Mouse (Mus musculus) lung, postnatal 14 days (tissue): ENCODE data around the gene Vinac1.

Experiments
- DNase-seq: peaks from one replicate; pipeline ENCODE4 v3.0.0; 2021

The Vinac1 gene

GRCm38 (mm10) chr2:129047811-129048210, at the start of gene Vinac1:
Gene Vinac1, minus strand, starts transcription at chr2:129048172.
- DNase-seq: no peak

DNA sequence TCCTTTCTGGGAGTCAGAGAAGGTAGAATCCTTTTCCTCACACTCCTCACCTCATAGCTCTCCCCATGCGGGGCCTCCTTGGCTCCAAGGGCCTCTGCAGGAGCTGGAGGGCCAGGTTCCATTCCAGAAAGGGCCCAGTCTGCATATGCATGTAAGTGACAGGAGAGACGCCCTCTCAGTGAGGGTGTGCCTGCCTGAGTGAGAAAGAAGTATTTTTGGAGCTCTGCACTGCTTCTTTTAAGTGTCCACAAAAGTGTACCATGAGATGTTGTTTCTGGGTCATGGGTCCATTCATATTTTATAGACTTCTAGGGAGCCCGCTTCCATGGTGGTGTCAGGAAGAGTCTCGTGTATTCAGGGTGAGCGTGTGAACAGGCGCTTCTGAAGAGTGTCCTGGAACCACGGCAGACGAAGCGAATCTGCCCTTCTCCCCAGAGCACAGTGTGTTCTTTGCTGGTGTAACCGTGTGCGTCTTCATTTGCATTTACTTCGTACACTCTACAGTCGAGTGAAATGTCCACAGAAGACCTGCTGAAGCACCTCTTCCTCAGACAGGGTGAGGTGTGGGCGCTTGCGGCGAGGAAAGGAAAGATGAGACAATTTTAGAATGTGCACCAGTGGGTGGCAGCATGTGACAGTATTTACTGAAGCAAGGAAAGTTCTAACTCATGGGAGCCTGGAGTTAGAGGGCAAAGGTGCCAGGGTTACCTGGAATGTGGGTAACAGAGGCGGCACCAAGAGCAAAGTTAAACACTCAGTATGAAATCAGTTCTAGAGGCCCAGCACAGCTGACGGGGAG, 46.2 kb upstream of the Vinac1 start:
- no peak for DNase-seq

GRCm38 (mm10) chr2:129092810-129093209, 44.8 kb upstream of the Vinac1 start:
- DNase-seq: no peak

DNA sequence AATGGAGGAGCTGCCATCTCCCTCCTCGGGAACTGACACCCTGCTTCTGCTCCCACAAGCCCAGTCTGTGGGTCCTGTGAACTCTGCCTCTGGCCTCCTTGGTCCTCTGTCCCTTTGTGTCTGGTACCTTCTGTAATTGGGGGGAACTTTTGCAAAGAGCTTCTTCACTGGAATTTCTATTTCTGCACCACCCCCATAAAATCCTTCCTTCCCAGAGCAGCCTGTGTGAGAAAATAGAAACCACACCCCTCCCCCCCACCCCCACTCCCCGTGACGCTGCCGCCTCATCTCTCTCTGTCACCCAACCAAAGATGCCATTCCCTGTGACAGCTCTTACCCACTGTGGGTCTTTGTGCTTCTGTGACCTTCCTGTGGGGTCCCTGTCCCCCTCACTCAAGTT, 42.4 kb upstream of the Vinac1 start:
- no peak for DNase-seq

DNA sequence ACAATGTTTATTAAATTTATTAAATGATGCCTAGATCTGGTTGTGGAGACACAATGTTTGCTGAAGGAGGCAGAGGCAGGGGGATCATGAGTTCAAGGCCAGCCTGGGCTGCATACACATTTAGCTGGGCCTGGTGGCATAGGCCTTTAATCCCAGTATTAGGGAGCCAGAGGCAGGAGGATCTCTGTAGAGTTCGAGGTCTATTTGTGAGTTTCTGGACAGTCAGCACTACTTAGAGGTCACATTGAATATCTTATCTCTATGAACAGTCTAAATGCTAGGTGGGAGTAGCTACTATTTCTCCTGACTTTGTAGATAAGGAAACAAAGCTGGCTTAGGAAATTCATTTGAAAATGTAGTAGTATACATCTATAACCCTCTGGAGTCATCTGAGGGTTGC, 39.5 kb upstream of the Vinac1 start:
- no peak for DNase-seq

GRCm38 (mm10) chr2:129084959-129085358, 37.0 kb upstream of the Vinac1 start:
- peak; percentile 32 for DNase-seq

GRCm38 (mm10) chr2:129083514-129083913, 35.5 kb upstream of the Vinac1 start:
- DNase-seq: no peak

GRCm38 (mm10) chr2:129081097-129081496, 33.1 kb upstream of the Vinac1 start:
- DNase-seq: peak; percentile 13

DNA sequence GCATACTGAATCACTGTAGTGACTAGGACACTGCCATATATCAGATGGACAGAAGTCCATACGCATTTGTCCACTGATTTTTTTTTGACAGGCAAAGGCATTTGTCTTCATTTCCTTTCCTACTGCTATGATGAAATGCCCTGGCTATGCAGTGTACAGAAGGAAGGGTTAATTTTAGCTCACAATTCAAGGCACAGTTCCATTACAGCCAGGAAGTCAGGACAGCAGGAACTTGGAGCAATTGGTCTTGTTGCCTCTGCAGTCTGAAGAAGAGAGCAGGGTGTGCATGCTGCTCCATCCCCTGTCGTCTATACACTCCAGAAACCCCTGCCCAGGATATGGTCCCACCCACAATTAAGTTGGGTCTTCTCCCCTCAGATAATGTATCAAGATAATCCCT, 31.2 kb upstream of the Vinac1 start:
- DNase-seq: no peak

- peak; percentile 35 for DNase-seq
Observed at GRCm38 (mm10) chr2:129078313-129078712, 30.3 kb upstream of the Vinac1 start.

DNA sequence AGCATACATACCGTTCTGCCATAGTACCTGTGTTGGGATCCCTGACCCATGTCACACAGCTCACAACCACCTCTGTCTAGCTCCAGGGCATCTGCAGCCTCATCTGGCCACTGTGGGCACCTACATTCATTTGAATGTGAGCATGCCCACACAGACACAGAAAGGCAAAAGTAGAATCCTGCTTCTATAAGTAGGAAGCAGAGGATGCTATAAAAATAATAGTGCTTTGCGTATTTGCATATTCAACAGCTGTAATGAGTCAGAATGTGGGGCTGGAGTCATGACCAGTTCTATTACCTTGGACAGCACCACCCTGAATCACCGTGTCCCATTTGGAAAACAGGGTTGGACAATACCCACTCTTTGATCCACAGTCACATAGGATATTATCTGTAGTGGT, 22.3 kb upstream of the Vinac1 start:
- DNase-seq: no peak

GRCm38 (mm10) chr2:129066326-129066725, 18.4 kb upstream of the Vinac1 start:
- DNase-seq: peak; percentile 42

DNA sequence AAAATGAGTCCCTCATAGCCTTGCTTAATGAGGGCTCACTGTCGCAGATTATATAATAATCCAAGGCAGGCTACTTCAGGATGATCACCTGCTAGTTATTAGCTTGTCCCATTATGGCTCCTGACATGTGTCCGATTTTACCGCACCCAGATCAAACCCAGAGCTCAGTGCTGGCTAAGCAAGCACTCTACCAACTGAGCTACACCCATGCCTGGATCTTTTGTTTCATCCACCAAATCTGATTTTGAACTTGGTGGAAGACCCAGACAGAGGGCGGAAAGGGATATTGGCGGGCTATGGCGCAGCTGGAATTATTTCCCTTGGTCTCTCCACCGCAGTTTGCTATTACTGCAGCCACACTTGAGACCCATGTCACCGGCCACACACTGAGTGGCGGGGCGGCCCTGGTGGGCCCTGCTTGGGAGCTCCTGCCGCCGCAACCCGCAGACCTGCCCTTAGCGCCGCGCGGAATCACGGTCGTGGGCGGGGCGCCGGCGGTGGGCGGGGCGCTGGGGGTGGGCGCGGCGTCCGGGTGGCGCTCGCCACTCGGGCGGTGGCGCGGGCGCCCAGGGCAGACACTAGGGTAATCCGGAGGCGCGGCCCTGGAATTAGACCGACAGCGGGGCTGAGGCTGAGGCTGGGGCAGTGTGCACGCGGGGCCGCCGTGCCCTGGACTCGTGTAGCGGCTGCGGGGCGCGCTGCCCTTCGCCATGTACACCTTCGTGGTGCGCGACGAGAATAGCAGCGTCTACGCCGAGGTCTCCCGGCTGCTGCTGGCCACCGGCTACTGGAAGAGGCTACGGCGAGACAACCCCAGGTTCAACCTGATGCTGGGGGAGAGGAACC, 17.7 kb upstream of the Vinac1 start, which contains the start of gene Ttl:
Ttl (plus strand) TSS at position 506 of the 846 bp plus-strand sequence.
- peak; percentile 82 for DNase-seq

GRCm38 (mm10) chr2:129061456-129062059, 13.6 kb upstream of the Vinac1 start:
- DNase-seq: no peak

GRCm38 (mm10) chr2:129057920-129058361, 10.0 kb upstream of the Vinac1 start:
- no peak for DNase-seq

- no peak for DNase-seq
Observed at GRCm38 (mm10) chr2:129057256-129057655, 9.3 kb upstream of the Vinac1 start.

GRCm38 (mm10) chr2:129056597-129056996, 8.6 kb upstream of the Vinac1 start:
- peak; percentile 38 for DNase-seq

DNA sequence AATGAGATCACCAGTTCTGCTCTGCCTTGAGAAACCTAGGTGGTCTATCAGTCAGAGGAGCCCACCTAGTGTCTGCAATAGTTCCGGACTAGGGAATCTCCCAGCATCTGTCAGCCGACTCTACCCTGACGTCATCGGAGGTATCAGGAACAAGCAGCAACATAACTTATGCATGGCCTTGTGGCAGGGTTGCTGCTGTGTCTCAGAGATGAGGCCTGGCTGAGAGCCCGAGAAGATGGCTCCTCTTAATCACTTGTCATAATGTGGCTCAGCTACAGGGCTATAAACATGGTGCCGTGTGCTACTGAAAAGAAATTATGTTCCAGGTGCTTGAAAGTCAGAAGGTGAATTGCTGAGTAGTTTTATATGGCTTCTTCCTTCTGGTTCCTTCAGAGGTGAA, 7.8 kb upstream of the Vinac1 start:
- DNase-seq: no peak

GRCm38 (mm10) chr2:129052451-129052983, 4.5 kb upstream of the Vinac1 start:
- DNase-seq: no peak

DNA sequence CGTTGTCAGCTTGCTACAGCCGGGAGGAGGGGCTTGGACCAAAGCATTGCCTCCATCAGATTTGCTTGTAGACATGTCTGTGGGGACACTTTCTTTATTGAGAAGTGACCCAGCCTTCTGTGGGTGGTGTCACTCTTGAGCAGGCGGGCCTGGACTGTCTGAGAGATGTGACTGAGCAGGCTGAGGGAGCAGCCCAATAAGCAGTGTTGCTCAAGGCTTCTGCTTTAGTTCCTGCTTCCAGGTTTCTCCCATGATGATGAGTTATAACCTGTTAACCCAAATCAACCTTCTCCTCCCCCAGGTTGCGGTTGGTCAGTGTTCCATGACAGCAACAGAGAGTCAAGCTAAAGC, 1.2 kb downstream of the Vinac1 start:
- DNase-seq: no peak

GRCm38 (mm10) chr2:129046172-129046845, 1.7 kb downstream of the Vinac1 start:
- DNase-seq: peak; percentile 38

- DNase-seq: peak; percentile 28
Observed at GRCm38 (mm10) chr2:129040567-129040966, 7.4 kb downstream of the Vinac1 start.
